ENCODE assay signal across 13 mouse cellular contexts in the genomic region with DNA sequence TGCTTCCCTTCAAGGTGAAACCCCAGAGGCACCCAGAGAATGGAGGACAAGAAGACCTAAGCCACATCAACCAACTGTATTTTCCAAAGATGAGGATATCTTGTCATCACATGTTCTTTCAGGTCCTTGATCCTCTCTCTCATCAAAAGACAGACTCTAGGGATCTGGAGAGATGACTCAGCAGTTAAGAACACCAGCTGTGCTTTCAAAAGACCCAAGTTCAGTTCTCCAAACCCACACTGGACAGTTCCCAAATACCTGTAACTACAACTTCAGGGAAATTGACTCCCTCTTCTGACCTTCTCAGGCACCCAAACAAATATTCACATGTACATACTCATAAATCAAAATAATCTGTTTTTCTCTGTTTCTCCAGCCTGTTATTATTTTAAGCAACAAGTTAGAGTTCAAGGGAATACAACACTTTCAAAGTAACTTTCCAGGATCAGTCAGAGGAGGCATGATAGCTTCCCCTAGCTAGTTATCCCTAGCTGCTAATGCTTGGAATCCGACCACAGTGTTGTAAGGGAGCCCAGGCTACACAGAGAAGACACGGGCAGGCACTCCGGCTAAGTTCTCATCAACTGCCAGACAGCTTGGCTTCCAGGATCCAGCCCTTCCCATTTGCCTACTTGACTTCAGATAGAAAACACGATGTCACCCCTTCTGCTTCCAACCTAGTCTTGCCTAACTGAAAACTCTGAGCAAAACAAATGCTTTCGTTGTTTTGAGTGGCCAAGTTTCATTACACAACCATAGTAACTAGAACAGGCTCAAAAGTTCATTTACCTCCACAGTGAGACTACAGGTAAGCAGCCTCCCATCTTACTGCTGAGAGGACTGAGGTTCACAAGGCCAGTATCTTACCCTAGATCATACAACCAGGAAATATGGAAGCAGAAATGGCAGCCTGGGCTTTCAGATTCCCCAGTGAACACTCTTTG. TPM values are rescaled to one million over a fixed set of nuclear protein-coding genes. Genes with fewer than 3 reads are reported as not detected.
DNase-seq lines count a peak whose midpoint lies in the region; ATAC-seq and TF ChIP-seq lines count a peak whose summit lies in the region.
"Had no signal": no experiment of that assay in that cellular context is flagged by ENCODE, and none has a peak within 500 bp of the region (broad histone marks: within the 10 kb centered on the region; RNA-seq: fewer than 3 reads in every experiment).

No protein-coding gene starts in this region.

- no peak for TF ChIP-seq POLR2A in CH12.LX (IDR thresholded peaks at IDR 0.05; ENCODE audit: low read depth, low read length)

- TF ChIP-seq CTCF in layer of hippocampus, adult 2 months (conservative IDR thresholded peaks at IDR 0.05): no peak
- no peak for TF ChIP-seq CTCF in CH12.LX (conservative IDR thresholded peaks at IDR 0.05 in 1 of 2, IDR thresholded peaks at IDR 0.05 in 1 of 2; ENCODE audit: low read depth in 2 of 2, low read length in 2 of 2)

- H3K27ac ChIP-seq in layer of hippocampus, adult 2 months: peak overlapping the region; percentile 79
- no peak overlapping the region for H3K27ac ChIP-seq in CH12.LX (ENCODE audit: insufficient read depth, low read depth)
- H3K27ac ChIP-seq: hindbrain, embryonic 15.5 days; liver, embryonic 15.5 days; neural tube, embryonic 13.5 days had no signal

- TF ChIP-seq EP300 in CH12.LX (IDR thresholded peaks at IDR 0.05; ENCODE audit: low read length): no peak

- H3K9ac ChIP-seq in CH12.LX (ENCODE audit: insufficient read depth, low read depth): no peak overlapping the region
- H3K9ac ChIP-seq: hindbrain, embryonic 15.5 days; liver, embryonic 15.5 days; neural tube, embryonic 13.5 days had no signal

- no peaks in the 10 kb centered on the region for H3K36me3 ChIP-seq in CH12.LX (replicated peaks in 1 of 2; ENCODE audit: control insufficient read depth in 1 of 2, insufficient read depth in 1 of 2, low read length in 1 of 2)
- H3K36me3 ChIP-seq: hindbrain, embryonic 15.5 days; liver, embryonic 15.5 days; neural tube, embryonic 13.5 days had no signal

- H3K4me2 ChIP-seq in CH12.LX (ENCODE audit: insufficient read depth, low read depth, poor library complexity, severe bottlenecking): no peak overlapping the region
- H3K4me2 ChIP-seq: hindbrain, embryonic 15.5 days; liver, embryonic 15.5 days; neural tube, embryonic 13.5 days had no signal

- intact Hi-C loops in gastrocnemius, postnatal 14 days (cut with DNase I; ENCODE audit: low total_unique reads): no loop called here

- H3K79me2 ChIP-seq in CH12.LX (replicated peaks; ENCODE audit: control insufficient read depth, extremely low read depth, insufficient read depth, poor library complexity, severe bottlenecking): no peaks in the 10 kb centered on the region

- ATAC-seq in erythroid progenitor cell, adult 5-6 weeks (replicated peaks; ENCODE audit: low FRiP score, poor library complexity, severe bottlenecking): no peak
- ATAC-seq in megakaryocyte-erythroid progenitor cell, adult 5-6 weeks (replicated peaks; ENCODE audit: low FRiP score, low TSS enrichment, poor library complexity, severe bottlenecking): no peak
- ATAC-seq: intestine, postnatal 0 days had no signal

- peaks cover 5 to 17% of the 10 kb centered on the region in 2 experiments for H3K4me1 ChIP-seq in CH12.LX (ENCODE audit: control insufficient read depth in 1 of 2, insufficient read depth in 2 of 2)
- H3K4me1 ChIP-seq: hindbrain, embryonic 15.5 days; liver, embryonic 15.5 days; neural tube, embryonic 13.5 days had no signal

- TF ChIP-seq RAD21 in CH12.LX (IDR thresholded peaks at IDR 0.05; ENCODE audit: low read depth, low read length): no peak

- in situ Hi-C loops in CH12.LX (cut with MboI; ENCODE audit: low pct_ligation_motif_present, low pct_unique_long_range_greater_than_20kb, low sequenced_read_pairs): no loop called here

- no peak overlapping the region for H3K4me3 ChIP-seq in layer of hippocampus, adult 2 months
- H3K4me3 ChIP-seq in CH12.LX (replicated peaks in 1 of 3; ENCODE audit: low read depth in 2 of 3, low read length in 2 of 3, poor library complexity in 1 of 3): no peak overlapping the region
- H3K4me3 ChIP-seq: hindbrain, embryonic 15.5 days; liver, embryonic 15.5 days; neural tube, embryonic 13.5 days had no signal

- H3K27me3 ChIP-seq in CH12.LX (replicated peaks): no peaks in the 10 kb centered on the region
- H3K27me3 ChIP-seq: hindbrain, embryonic 15.5 days; liver, embryonic 15.5 days; neural tube, embryonic 13.5 days had no signal

- DNase-seq in adrenal gland, postnatal 10 days: peak; percentile 20
- no peak for DNase-seq in adrenal gland, postnatal 4 days (ENCODE audit: low spot score in 2 of 2)
- DNase-seq in layer of hippocampus, adult 2 months (ENCODE audit: low spot score in 2 of 2): no peak
- no peak for DNase-seq in layer of hippocampus, adult 11-12 months (ENCODE audit: low spot score)
- DNase-seq in CH12.LX (ENCODE audit: extremely low read depth): no peak
- DNase-seq in gastrocnemius, postnatal 14 days: peak; percentile 42

- dilution Hi-C loops in CH12.LX (cut with MboI; ENCODE audit: extremely low pct_ligation_motif_present, extremely low pct_unique_long_range_greater_than_20kb, low sequenced_read_pairs): no loop called here

- H3K9me3 ChIP-seq in CH12.LX (replicated peaks; ENCODE audit: low read length): no peaks in the 10 kb centered on the region
- H3K9me3 ChIP-seq: hindbrain, embryonic 15.5 days; liver, embryonic 15.5 days; neural tube, embryonic 13.5 days had no signal

TF ChIP-seq in CH12.LX, 34 proteins besides CTCF, POLR2A, EP300 and RAD21:
- TF ChIP-seq MAFK (IDR thresholded peaks at IDR 0.05; ENCODE audit: insufficient replicate concordance, low read length) (peak; percentile 81), NRF1 (IDR thresholded peaks at IDR 0.05; ENCODE audit: low read depth, low read length) (no peak)
TF ChIP-seq in CH12.LX: peak in this region for 1.

RNA-seq across cellular contexts. Expression of gene Spns3, which starts 28.4 kb away (rescaled TPM):
- under 1 TPM; 0.21 to 0.55 TPM for total RNA-seq in adrenal gland, postnatal 10 days (2021)
- under 1 TPM; 0.45 to 0.50 TPM for total RNA-seq in adrenal gland, postnatal 4 days (2021)
- under 1 TPM; 0.13 to 0.47 TPM for total RNA-seq in layer of hippocampus, adult 2 months (2021)
- total RNA-seq in CH12.LX (2012; rRNA removed) (0.17 and 0.21 TPM in 2 replicates), CH12.LX (2014; rRNA removed) (0.85 and 1.0 TPM in 2 replicates)
- 1.6 and 1.8 TPM in 2 replicates for polyA plus RNA-seq in CH12.LX (2012; ENCODE audit: insufficient read length, low read depth)
- under 1 TPM in 1 of 2 experiments, not detected in 1; 0.10 TPM for total RNA-seq in gastrocnemius, postnatal 14 days (2021)
- total RNA-seq in erythroid progenitor cell, adult 5-6 weeks (2015; ENCODE audit: low replicate concordance): 1.4 and 6.7 TPM in 2 replicates
- total RNA-seq in erythroid progenitor cell, adult 5-6 weeks (2017; ENCODE audit: low replicate concordance): 0.39 and 0.76 TPM in 2 replicates
- 9.2 and 14.0 TPM in 2 replicates for total RNA-seq in megakaryocyte-erythroid progenitor cell, adult 5-6 weeks (2014; fragmentation: Nextera tagmentation)
- total RNA-seq in megakaryocyte-erythroid progenitor cell, adult 5-6 weeks (2017): 3.8 and 7.1 TPM in 2 replicates
- polyA plus RNA-seq: embryonic facial prominence, embryonic 11.5 days had no signal

RNA-seq across cellular contexts. Expression of gene Spns2, which starts 32.2 kb away (rescaled TPM):
- total RNA-seq in adrenal gland, postnatal 10 days (2021): 10 to 100 TPM; 11.6 to 11.7 TPM
- total RNA-seq in adrenal gland, postnatal 4 days (2021): 1 to 10 TPM; 8.9 to 9.6 TPM
- total RNA-seq in layer of hippocampus, adult 2 months (2021): 100 to 1,000 TPM; 101 to 105 TPM
- total RNA-seq in CH12.LX (2012; rRNA removed) (0.08 and 0.17 TPM in 2 replicates), CH12.LX (2014; rRNA removed) (0.07 TPM in 1 of 2 replicates, not detected in the other)
- polyA plus RNA-seq in CH12.LX (2012; ENCODE audit: insufficient read length, low read depth): 0.10 and 0.14 TPM in 2 replicates
- total RNA-seq in gastrocnemius, postnatal 14 days (2021): 10 to 100 TPM; 11.4 to 14.7 TPM
- 0.72 and 5.0 TPM in 2 replicates for total RNA-seq in erythroid progenitor cell, adult 5-6 weeks (2015; ENCODE audit: low replicate concordance)
- total RNA-seq in erythroid progenitor cell, adult 5-6 weeks (2017; ENCODE audit: low replicate concordance): 0.77 TPM in 1 of 2 replicates, not detected in the other
- total RNA-seq in megakaryocyte-erythroid progenitor cell, adult 5-6 weeks (2014; fragmentation: Nextera tagmentation): 38.3 and 46.8 TPM in 2 replicates
- total RNA-seq in megakaryocyte-erythroid progenitor cell, adult 5-6 weeks (2017): 16.0 and 23.3 TPM in 2 replicates

Comparison
In these comparisons a context has a peak if more than half of its experiments do, and no peak if none do; other contexts are left out.
1. DNase-seq: peak in adrenal gland, postnatal 10 days (single experiment) and gastrocnemius, postnatal 14 days (single experiment); none in adrenal gland, postnatal 4 days (0 of 2), layer of hippocampus, adult 2 months (0 of 2), layer of hippocampus, adult 11-12 months (single experiment) and CH12.LX (single experiment).